Mouse (Mus musculus) testis, adult 2 months (tissue): ENCODE data around the gene Tfap2a.

Experiments
- CTCF ChIP-seq: fragments of 200-500 bp; IDR thresholded peaks from 2 replicates; pipeline ENCODE4 v1.5.1; 2012; ENCODE audit warnings: low read depth, mild to moderate bottlenecking, inconsistent platforms, low read length, moderate library complexity; ENCODE audit not compliant: control insufficient read depth, insufficient read depth, insufficient replicate concordance
- POLR2A ChIP-seq: fragments of 200-500 bp; IDR thresholded peaks from 2 replicates; pipeline ENCODE4 v1.6.1; 2012; ENCODE audit warnings: low read depth, mild to moderate bottlenecking, inconsistent platforms, low read length, moderate library complexity; ENCODE audit not compliant: control insufficient read depth

- TF ChIP-seq CTCF, result no peak
- no peak for TF ChIP-seq POLR2A
Measured at GRCm38 (mm10) chr13:40734316-40734965, 3.7 kb downstream of the Tfap2a start.
